ENCODE assay signal across 8 mouse cellular contexts in genomic region chr4:95303337-95303736, GRCm38 (mm10).
A peak's percentile ranks its signal among the peaks of the same experiment; 100 is the strongest.
DNase-seq lines count a peak whose midpoint lies in the region; ATAC-seq and TF ChIP-seq lines count a peak whose summit lies in the region.

No protein-coding gene starts in this region.

- H3K27me3 ChIP-seq in liver, postnatal 0 days (ENCODE audit: insufficient read depth, low read length): no peaks in the 10 kb centered on the region
- H3K27me3 ChIP-seq in liver, embryonic 11.5 days (replicated peaks; ENCODE audit: control insufficient read depth, insufficient read depth, low read length): no peaks in the 10 kb centered on the region
- H3K27me3 ChIP-seq in hindbrain, embryonic 16.5 days (replicated peaks; ENCODE audit: control insufficient read depth, insufficient read depth, low read length): no peaks in the 10 kb centered on the region

- no peaks in the 10 kb centered on the region for H3K36me3 ChIP-seq in liver, postnatal 0 days (replicated peaks; ENCODE audit: insufficient read depth, low read length)
- no peaks in the 10 kb centered on the region for H3K36me3 ChIP-seq in liver, embryonic 11.5 days (ENCODE audit: control insufficient read depth, insufficient read depth, low read length)
- H3K36me3 ChIP-seq in hindbrain, embryonic 16.5 days (ENCODE audit: control insufficient read depth, insufficient read depth, low read length): no peaks in the 10 kb centered on the region

- WGBS in liver, postnatal 0 days (ENCODE audit: insufficient replicate concordance): 21% methylated on average over 2 of the region's 2 CpGs
- WGBS in liver, embryonic 11.5 days: 42% methylated on average over 2 of the region's 2 CpGs
- WGBS in olfactory bulb, adult 2 months: 50% methylated on average over 2 of the region's 2 CpGs
- 35% methylated on average over 2 of the region's 2 CpGs for WGBS in hindbrain, embryonic 16.5 days

- no peaks in the 10 kb centered on the region for H3K9me3 ChIP-seq in liver, postnatal 0 days (ENCODE audit: low read length)
- no peaks in the 10 kb centered on the region for H3K9me3 ChIP-seq in liver, embryonic 11.5 days (ENCODE audit: control insufficient read depth, low read length)
- H3K9me3 ChIP-seq in hindbrain, embryonic 16.5 days (ENCODE audit: control insufficient read depth, low read length): no peaks in the 10 kb centered on the region

- H3K4me2 ChIP-seq in liver, postnatal 0 days (ENCODE audit: low read depth, low read length): peak overlapping the region; percentile 5
- H3K4me2 ChIP-seq in liver, embryonic 11.5 days: no peak overlapping the region
- H3K4me2 ChIP-seq in hindbrain, embryonic 16.5 days (ENCODE audit: low read length): no peak overlapping the region

- peak; percentile 40 for ATAC-seq in liver, postnatal 0 days
- ATAC-seq in liver, embryonic 11.5 days (replicated peaks; ENCODE audit: low FRiP score): no peak
- ATAC-seq in hindbrain, embryonic 16.5 days: no peak

- TF ChIP-seq POLR2A in olfactory bulb, adult 2 months (IDR thresholded peaks at IDR 0.05; ENCODE audit: insufficient read depth, low read depth, low read length): no peak

- TF ChIP-seq EP300 in liver, postnatal 0 days (IDR thresholded peaks at IDR 0.05; ENCODE audit: low read depth): no peak

- H3K27ac ChIP-seq in liver, postnatal 0 days (ENCODE audit: low read depth): peak overlapping the region; percentile 60; the same call in 1 of the 2 replicates
- no peak overlapping the region for H3K27ac ChIP-seq in liver, embryonic 11.5 days (ENCODE audit: low read depth, low read length)
- 0 out of 2 replicates have a peak overlapping the region, but pooled peaks have one; percentile 8 for H3K27ac ChIP-seq in olfactory bulb, adult 2 months (ENCODE audit: insufficient read depth, low read depth, low read length)
- H3K27ac ChIP-seq in hindbrain, embryonic 16.5 days (ENCODE audit: low read depth, low read length): no peak overlapping the region

- peak; percentile 43 for DNase-seq in liver, postnatal 0 days
- no peak for DNase-seq in liver, embryonic 11.5 days (ENCODE audit: low spot score)
- peak; percentile 17 for DNase-seq in gastrocnemius, postnatal 10 days
- peak; percentile 31 for DNase-seq in kidney, postnatal 10 days
- no peak for DNase-seq in left cerebral cortex, adult 8-10 months (ENCODE audit: low spot score in 2 of 2)
- no peak for DNase-seq in adrenal gland, adult 18-20 months (ENCODE audit: low spot score in 2 of 2)

- no peak for TF ChIP-seq CTCF in liver, postnatal 0 days (IDR thresholded peaks at IDR 0.05; ENCODE audit: low read depth)
- TF ChIP-seq CTCF in olfactory bulb, adult 2 months (IDR thresholded peaks at IDR 0.05; ENCODE audit: insufficient read depth, low read depth, low read length): no peak

- no peak overlapping the region for H3K9ac ChIP-seq in liver, postnatal 0 days (replicated peaks)
- H3K9ac ChIP-seq in liver, embryonic 11.5 days (ENCODE audit: low read depth, low read length): no peak overlapping the region
- H3K9ac ChIP-seq in hindbrain, embryonic 16.5 days (ENCODE audit: low read depth, low read length): no peak overlapping the region

- H3K4me1 ChIP-seq in liver, postnatal 0 days (ENCODE audit: insufficient read depth): peaks cover 2% of the 10 kb centered on the region; the same call in 1 of the 2 replicates
- H3K4me1 ChIP-seq in liver, embryonic 11.5 days (replicated peaks; ENCODE audit: control insufficient read depth, insufficient read depth, low read length): no peaks in the 10 kb centered on the region
- peaks cover 6% of the 10 kb centered on the region for H3K4me1 ChIP-seq in olfactory bulb, adult 2 months (ENCODE audit: control insufficient read depth, insufficient read depth, low read length)
- H3K4me1 ChIP-seq in hindbrain, embryonic 16.5 days (ENCODE audit: control insufficient read depth, insufficient read depth, low read depth, low read length): no peaks in the 10 kb centered on the region

- H3K4me3 ChIP-seq in liver, postnatal 0 days (ENCODE audit: low read depth, low read length): no peak overlapping the region
- H3K4me3 ChIP-seq in liver, embryonic 11.5 days (ENCODE audit: low read depth, low read length): no peak overlapping the region
- H3K4me3 ChIP-seq in olfactory bulb, adult 2 months (ENCODE audit: insufficient read depth, low read depth, low read length): no peak overlapping the region
- no peak overlapping the region for H3K4me3 ChIP-seq in hindbrain, embryonic 16.5 days (ENCODE audit: low read length)

Comparison
In these comparisons a context has a peak if more than half of its experiments do, and no peak if none do; other contexts are left out.
1. DNase-seq: peak in liver, postnatal 0 days (single experiment), gastrocnemius, postnatal 10 days (single experiment) and kidney, postnatal 10 days (single experiment); none in liver, embryonic 11.5 days (single experiment), left cerebral cortex, adult 8-10 months (0 of 2) and adrenal gland, adult 18-20 months (0 of 2).
2. H3K27ac ChIP-seq: peak in liver, postnatal 0 days (single experiment) and olfactory bulb, adult 2 months (single experiment); none in liver, embryonic 11.5 days (single experiment) and hindbrain, embryonic 16.5 days (single experiment).